Mouse (Mus musculus): Measurements from ENCODE around the gene Patl2. TPM values are rescaled to one million over a fixed set of nuclear protein-coding genes. Genes with fewer than 3 reads are reported as not detected.

Gene Patl2
- polyA plus RNA-seq, 1 experiment, result not detected

DNA sequence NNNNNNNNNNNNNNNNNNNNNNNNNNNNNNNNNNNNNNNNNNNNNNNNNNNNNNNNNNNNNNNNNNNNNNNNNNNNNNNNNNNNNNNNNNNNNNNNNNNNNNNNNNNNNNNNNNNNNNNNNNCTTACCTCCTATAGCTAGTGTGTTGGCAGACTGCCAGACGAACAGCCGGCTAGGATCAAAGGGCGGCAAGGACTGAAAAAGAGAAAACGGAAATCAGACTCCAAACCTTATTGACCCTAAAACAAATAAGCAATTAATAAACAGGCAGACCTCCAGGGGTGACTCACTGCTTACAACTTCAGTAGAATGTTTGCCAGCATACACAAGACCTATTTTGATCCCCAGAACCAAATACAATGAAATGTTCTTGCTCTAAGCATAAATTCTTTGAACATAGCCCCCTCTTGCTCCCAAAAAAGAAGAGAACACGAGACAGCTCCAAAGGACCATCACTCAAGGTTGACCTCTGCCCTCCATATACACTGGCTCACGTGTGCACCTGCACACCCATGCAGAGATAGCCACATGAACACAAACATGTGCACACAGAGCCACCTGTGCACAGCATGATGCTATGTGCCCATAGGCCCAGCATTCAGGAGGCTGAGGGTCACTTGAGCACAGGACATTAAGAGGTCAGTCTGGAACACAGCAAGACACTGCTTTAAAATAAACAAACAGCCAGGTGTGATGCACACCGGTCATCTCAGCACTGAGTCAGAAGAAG lies 104.1 kb downstream of the Patl2 start:
- Histone ChIP-seq H3K4me3 (ENCODE audit: low read depth, low read length) (no peak overlapping the region), H3K27ac (ENCODE audit: insufficient read depth, low read depth, low read length) (no peak overlapping the region), H3K4me1 (ENCODE audit: control insufficient read depth, insufficient read depth, insufficient read length, low read length) (peaks cover 4% of the 10 kb centered on the region; the same call in 1 of the 2 replicates), H3K36me3 (ENCODE audit: control insufficient read depth, insufficient read depth, low read length) (peaks cover 44% of the 10 kb centered on the region), H3K27me3 (ENCODE audit: control insufficient read depth, insufficient read depth, low read length) (no peaks in the 10 kb centered on the region)
- no peak for TF ChIP-seq POLR2A (IDR thresholded peaks at IDR 0.05; ENCODE audit: low read depth, low read length)
- 18% methylated on average over 7 of the region's 7 CpGs for WGBS

Other genes starting within 250 kb of the Patl2 start
- 0.72 and 1.3 TPM in 2 replicates for gene Ctdspl2, start 230.2 kb downstream of the Patl2 start, polyA plus RNA-seq (2012; rRNA removed)
- not detected in 2 replicates for gene Mageb3, start 230.1 kb downstream of the Patl2 start, polyA plus RNA-seq (2012; rRNA removed)
- gene Eif3j1, start 157.6 kb downstream of the Patl2 start, polyA plus RNA-seq (2012; rRNA removed), result 2.2 and 3.5 TPM in 2 replicates
- 2.8 and 7.3 TPM in 2 replicates for gene Spg11, start 67.8 kb downstream of the Patl2 start, polyA plus RNA-seq (2012; rRNA removed)
- gene B2m, start 38.5 kb downstream of the Patl2 start, polyA plus RNA-seq (2012; rRNA removed), result 286 and 1,325 TPM in 2 replicates
- gene Trim69, start 25.5 kb downstream of the Patl2 start, polyA plus RNA-seq (2012; rRNA removed), result 0.10 TPM in 1 of 2 replicates, not detected in the other
- gene Terb2, start 83 bp upstream of the Patl2 start, polyA plus RNA-seq (2012; rRNA removed), result not detected in 2 replicates
- gene Sord, start 48.6 kb upstream of the Patl2 start, polyA plus RNA-seq (2012; rRNA removed), result 16.1 and 71.5 TPM in 2 replicates
- 13.5 and 133 TPM in 2 replicates for gene Duox2, start 112.3 kb upstream of the Patl2 start, polyA plus RNA-seq (2012; rRNA removed)
- gene Duoxa2, start 112.7 kb upstream of the Patl2 start, polyA plus RNA-seq (2012; rRNA removed), result 33.7 and 324 TPM in 2 replicates
- 0.08 and 0.66 TPM in 2 replicates for gene Duoxa1, start 127.5 kb upstream of the Patl2 start, polyA plus RNA-seq (2012; rRNA removed)
- 0.11 and 0.16 TPM in 2 replicates for gene Duox1, start 129.5 kb upstream of the Patl2 start, polyA plus RNA-seq (2012; rRNA removed)
- gene Shf, start 183.0 kb upstream of the Patl2 start, polyA plus RNA-seq (2012; rRNA removed), result 3.5 and 9.1 TPM in 2 replicates
- 44.1 and 116 TPM in 2 replicates for gene Slc28a2, start 240.3 kb upstream of the Patl2 start, polyA plus RNA-seq (2012; rRNA removed)

Measured in small intestine, adult 2 months (tissue).